Mouse (Mus musculus) forebrain, embryonic 11.5 days (tissue): Measurements from ENCODE around the gene Fcor. TPM values are rescaled to one million over a fixed set of nuclear protein-coding genes. Genes with fewer than 3 reads are reported as not detected.

Experiments used
- ATAC-seq: fragments of 200-750 bp; cut with Nextera tagmentation; replicated peaks from 2 replicates; pipeline ENCODE4 v1.8.0; 2017; ENCODE audit warnings: moderate TSS enrichment; ENCODE audit not compliant: low FRiP score
- DNase-seq: peaks from one replicate; pipeline ENCODE4 v3.0.0-alpha.2; 2017; ENCODE audit warnings: low spot score
- H3K27ac ChIP-seq: fragments of 300-500 bp; sonication (generic); 2 replicates; pipeline ENCODE4 v1.5.1; 2014; ENCODE audit warnings: low read depth, low read length
- H3K27me3 ChIP-seq: fragments of 300-500 bp; sonication (generic); 2 replicates; pipeline ENCODE4 v1.6.1; 2014; ENCODE audit warnings: mild to moderate bottlenecking, low read length, mixed read lengths; ENCODE audit not compliant: control insufficient read depth, insufficient read depth
- H3K36me3 ChIP-seq: fragments of 300-500 bp; sonication (generic); 2 replicates; pipeline ENCODE4 v1.6.1; 2014; ENCODE audit warnings: mild to moderate bottlenecking, low read length, moderate library complexity, mixed read lengths; ENCODE audit not compliant: control insufficient read depth, insufficient read depth
- H3K4me1 ChIP-seq: fragments of 300-500 bp; sonication (generic); replicated peaks from 2 replicates; pipeline ENCODE4 v1.6.1; 2014; ENCODE audit warnings: low read length, mixed read lengths; ENCODE audit not compliant: control insufficient read depth, insufficient read depth
- H3K4me2 ChIP-seq: fragments of 300-500 bp; sonication (generic); 2 replicates; pipeline ENCODE4 v1.6.1; 2014; ENCODE audit warnings: low read depth, mild to moderate bottlenecking, low read length, moderate library complexity, mixed read lengths; ENCODE audit not compliant: severe bottlenecking
- H3K4me3 ChIP-seq: fragments of 300-500 bp; sonication (generic); 2 replicates; pipeline ENCODE4 v1.5.1; 2014; ENCODE audit warnings: low read depth, low read length
- H3K9ac ChIP-seq: fragments of 300-500 bp; sonication (generic); 2 replicates; pipeline ENCODE4 v1.6.1; 2014; ENCODE audit warnings: low read length
- H3K9me3 ChIP-seq: fragments of 300-500 bp; sonication (generic); 2 replicates; pipeline ENCODE4 v1.6.1; 2016; ENCODE audit warnings: low read length, mixed read lengths; ENCODE audit not compliant: control insufficient read depth
- WGBS: fragments of 180-500 bp; shearing (Covaris S2); extraction: QIAGEN DNeasy Blood & Tissue Kit; methylation state at CpG from one replicate; pipeline ENCODE4 v1.1.7; 2014; 5-methylcytosine and 5-hydroxymethylcytosine counted together
- polyA plus RNA-seq: library from polyadenylated mRNA; unstranded; fragments of >200 nt; fragmentation: Nextera tagmentation; extraction: Ambion mirVana; gene quantifications from 2 replicates; pipeline ENCODE4 v1.2.1, GENCODE M21; 2014

The Fcor gene
- polyA plus RNA-seq, 1 experiment from 2014 or later, result 12.1 TPM

GRCm38 (mm10) chr8:3701491-3701890 lies 29.3 kb upstream of the Fcor start:
- H3K4me2 ChIP-seq, result no peak overlapping the region
- no peak overlapping the region for H3K4me3 ChIP-seq
- H3K27ac ChIP-seq, result no peak overlapping the region
- H3K9me3 ChIP-seq, result no peaks in the 10 kb centered on the region
- H3K27me3 ChIP-seq, result no peaks in the 10 kb centered on the region
- no peak for DNase-seq
- ATAC-seq, result no peak
- H3K36me3 ChIP-seq, result no peaks in the 10 kb centered on the region
- no peaks in the 10 kb centered on the region for H3K4me1 ChIP-seq
- H3K9ac ChIP-seq, result no peak overlapping the region
- WGBS, result 97% methylated on average over 1 of the region's 1 CpGs

GRCm38 (mm10) chr8:3694121-3694520 lies 22.0 kb upstream of the Fcor start, which contains the start of gene Fcer2a:
Gene Fcer2a (minus strand): TSS chr8:3694175.
- H3K4me2 ChIP-seq, result no peak within 1 kb of the TSS
- H3K9me3 ChIP-seq, result no peaks in the 10 kb centered on the region
- H3K4me1 ChIP-seq, result no peaks in the 10 kb centered on the region
- no peak within 1 kb of the TSS for H3K27ac ChIP-seq
- no peak within 1 kb of the TSS for H3K9ac ChIP-seq
- H3K4me3 ChIP-seq, result no peak within 1 kb of the TSS
- no peak for ATAC-seq
- no peak for DNase-seq
- H3K36me3 ChIP-seq, result no peaks in the 10 kb centered on the region
- WGBS, result 84% methylated on average over 3 of the region's 3 CpGs
- no peaks in the 10 kb centered on the region for H3K27me3 ChIP-seq

- DNase-seq, result no peak
- H3K27me3 ChIP-seq, result no peaks in the 10 kb centered on the region
- H3K4me3 ChIP-seq, result no peak overlapping the region
- no peak overlapping the region for H3K27ac ChIP-seq
- no peaks in the 10 kb centered on the region for H3K36me3 ChIP-seq
- no peak overlapping the region for H3K4me2 ChIP-seq
- ATAC-seq, result no peak
- H3K9me3 ChIP-seq, result no peaks in the 10 kb centered on the region
- WGBS, result 73% methylated on average over 3 of the region's 3 CpGs
- no peaks in the 10 kb centered on the region for H3K4me1 ChIP-seq
- no peak overlapping the region for H3K9ac ChIP-seq
These were observed 18.6 kb upstream of the Fcor start for GRCm38 (mm10) chr8:3690774-3691173.

GRCm38 (mm10) chr8:3687537-3687936 lies 15.4 kb upstream of the Fcor start:
- no peaks in the 10 kb centered on the region for H3K9me3 ChIP-seq
- WGBS, result 85% methylated on average over 6 of the region's 6 CpGs
- DNase-seq (peak; percentile 40), ATAC-seq (no peak)
- no peaks in the 10 kb centered on the region for H3K4me1 ChIP-seq
- no peak overlapping the region for H3K4me3 ChIP-seq
- H3K27me3 ChIP-seq, result no peaks in the 10 kb centered on the region
- H3K36me3 ChIP-seq, result no peaks in the 10 kb centered on the region
- H3K4me2 ChIP-seq, result no peak overlapping the region
- no peak overlapping the region for H3K9ac ChIP-seq
- no peak overlapping the region for H3K27ac ChIP-seq

- ATAC-seq, result no peak
These were observed 13.3 kb upstream of the Fcor start for GRCm38 (mm10) chr8:3685422-3685821.

GRCm38 (mm10) chr8:3684530-3684929 lies 12.4 kb upstream of the Fcor start:
- peak; percentile 45; the same call in 1 of the 2 replicates for ATAC-seq
- Histone ChIP-seq H3K9ac (no peak overlapping the region), H3K36me3 (peaks cover under 1% of the 10 kb centered on the region; the same call in 1 of the 2 replicates), H3K27me3 (no peaks in the 10 kb centered on the region), H3K4me1 (no peaks in the 10 kb centered on the region), H3K27ac (no peak overlapping the region), H3K4me2 (no peak overlapping the region), H3K4me3 (no peak overlapping the region), H3K9me3 (no peaks in the 10 kb centered on the region)
- no peak for DNase-seq

More at GRCm38 (mm10) chr8:3685422-3685821, 13.3 kb upstream of the Fcor start:
- WGBS, result 70% methylated on average over 5 of the region's 5 CpGs
- Histone ChIP-seq H3K4me3 (no peak overlapping the region), H3K4me1 (no peaks in the 10 kb centered on the region), H3K27me3 (no peaks in the 10 kb centered on the region), H3K36me3 (no peaks in the 10 kb centered on the region), H3K27ac (no peak overlapping the region), H3K4me2 (no peak overlapping the region), H3K9ac (no peak overlapping the region), H3K9me3 (no peaks in the 10 kb centered on the region)
- peak; percentile 34 for DNase-seq

GRCm38 (mm10) chr8:3683408-3684176 lies 11.4 kb upstream of the Fcor start:
- H3K4me2 ChIP-seq, result no peak overlapping the region
- no peaks in the 10 kb centered on the region for H3K9me3 ChIP-seq
- 84% methylated on average over 6 of the region's 6 CpGs for WGBS
- H3K36me3 ChIP-seq, result peaks cover 7% of the 10 kb centered on the region
- ATAC-seq (no peak), DNase-seq (no peak)
- no peaks in the 10 kb centered on the region for H3K27me3 ChIP-seq
- H3K4me3 ChIP-seq, result no peak overlapping the region
- H3K27ac ChIP-seq, result no peak overlapping the region
- no peaks in the 10 kb centered on the region for H3K4me1 ChIP-seq
- H3K9ac ChIP-seq, result no peak overlapping the region

GRCm38 (mm10) chr8:3682435-3682834 lies 10.3 kb upstream of the Fcor start:
- H3K4me3 ChIP-seq, result no peak overlapping the region
- peaks cover 7% of the 10 kb centered on the region for H3K36me3 ChIP-seq
- ATAC-seq (no peak), DNase-seq (no peak)
- H3K4me2 ChIP-seq, result no peak overlapping the region
- H3K4me1 ChIP-seq, result peaks cover 3% of the 10 kb centered on the region; the same call in 1 of the 2 replicates
- H3K9ac ChIP-seq, result no peak overlapping the region
- no peaks in the 10 kb centered on the region for H3K9me3 ChIP-seq
- 87% methylated on average over 5 of the region's 5 CpGs for WGBS
- no peak overlapping the region for H3K27ac ChIP-seq
- no peaks in the 10 kb centered on the region for H3K27me3 ChIP-seq

GRCm38 (mm10) chr8:3679656-3680055 lies 7.5 kb upstream of the Fcor start:
- Histone ChIP-seq H3K9me3 (no peaks in the 10 kb centered on the region), H3K9ac (no peak overlapping the region), H3K4me3 (no peak overlapping the region), H3K4me1 (peaks cover 3% of the 10 kb centered on the region; the same call in 1 of the 2 replicates), H3K27ac (no peak overlapping the region), H3K4me2 (no peak overlapping the region), H3K36me3 (peaks cover 7% of the 10 kb centered on the region), H3K27me3 (no peaks in the 10 kb centered on the region)
- no peak for ATAC-seq
- 96% methylated on average over 5 of the region's 5 CpGs for WGBS
- no peak for DNase-seq
